Mouse (Mus musculus) hindbrain, postnatal 0 days (tissue): ENCODE data around the gene Fyb. TPM values are rescaled to one million over a fixed set of nuclear protein-coding genes. Genes with fewer than 3 reads are reported as not detected.
"Not testable (repeated sequence)": the region's sequence is repeated elsewhere in the genome, so short reads cannot be mapped to it uniquely, and the experiment has no call there.

Experiments
- ATAC-seq: fragments of 200-750 bp; cut with Nextera tagmentation; 2 replicates; pipeline ENCODE4 v1.8.0; 2017; ENCODE audit warnings: mild to moderate bottlenecking, moderate TSS enrichment, moderate library complexity
- DNase-seq: peaks from one replicate; pipeline ENCODE4 v3.0.0-alpha.2; 2015; ENCODE audit warnings: low spot score
- H3K27ac ChIP-seq: fragments of 300-500 bp; sonication (generic); 2 replicates; pipeline ENCODE4 v1.5.1; 2014; ENCODE audit warnings: mild to moderate bottlenecking
- H3K27me3 ChIP-seq: fragments of 300-500 bp; sonication (generic); 2 replicates; pipeline ENCODE4 v1.6.1; 2014; ENCODE audit warnings: low read length, mixed read lengths; ENCODE audit not compliant: insufficient read depth
- H3K36me3 ChIP-seq: fragments of 300-500 bp; sonication (generic); 2 replicates; pipeline ENCODE4 v1.6.1; 2014; ENCODE audit warnings: low read length, mixed read lengths; ENCODE audit not compliant: insufficient read depth
- H3K4me1 ChIP-seq: fragments of 300-500 bp; sonication (generic); 2 replicates; pipeline ENCODE4 v1.6.1; 2014; ENCODE audit warnings: antibody characterized with exemption, low read length, mixed read lengths; ENCODE audit not compliant: insufficient read depth
- H3K4me2 ChIP-seq: fragments of 300-500 bp; sonication (generic); 2 replicates; pipeline ENCODE4 v1.6.1; 2014; ENCODE audit warnings: low read depth, mild to moderate bottlenecking, low read length, moderate library complexity, mixed read lengths
- H3K4me3 ChIP-seq: fragments of 300-500 bp; sonication (generic); 2 replicates; pipeline ENCODE4 v1.5.1; 2014; ENCODE audit warnings: low read length
- H3K9ac ChIP-seq: fragments of 300-500 bp; sonication (generic); replicated peaks from 2 replicates; pipeline ENCODE4 v1.6.1; 2014; ENCODE audit warnings: mild to moderate bottlenecking, low read length, moderate library complexity, mixed read lengths
- H3K9me3 ChIP-seq: fragments of 300-500 bp; sonication (generic); 2 replicates; pipeline ENCODE4 v1.6.1; 2016; ENCODE audit warnings: low read length, mixed read lengths
- CTCF ChIP-seq: IDR thresholded peaks from 2 replicates; pipeline ENCODE4 v1.5.1; 2016; ENCODE audit warnings: antibody characterized with exemption, control low read depth, low read depth
- WGBS: fragments of 180-500 bp; shearing (Covaris S2); extraction: QIAGEN DNeasy Blood & Tissue Kit; methylation state at CpG from one replicate; pipeline ENCODE4 v1.1.7; 2014; 5-methylcytosine and 5-hydroxymethylcytosine counted together
- polyA plus RNA-seq: library from polyadenylated mRNA; unstranded; fragments of >200 nt; fragmentation: Nextera tagmentation; extraction: Ambion mirVana; gene quantifications from 2 replicates; pipeline ENCODE4 v1.2.1, GENCODE M21; 2015
- total RNA-seq: library from RNA; depleted of rRNA; stranded (reverse); fragments of >200 nt; gene quantifications from 2 replicates; pipeline ENCODE4 v1.2.3, GENCODE M21; 2014

Fyb gene
- total and polyA plus RNA-seq, 2 experiments from 2014 or later, result 0.73 to 3.7 TPM

DNA sequence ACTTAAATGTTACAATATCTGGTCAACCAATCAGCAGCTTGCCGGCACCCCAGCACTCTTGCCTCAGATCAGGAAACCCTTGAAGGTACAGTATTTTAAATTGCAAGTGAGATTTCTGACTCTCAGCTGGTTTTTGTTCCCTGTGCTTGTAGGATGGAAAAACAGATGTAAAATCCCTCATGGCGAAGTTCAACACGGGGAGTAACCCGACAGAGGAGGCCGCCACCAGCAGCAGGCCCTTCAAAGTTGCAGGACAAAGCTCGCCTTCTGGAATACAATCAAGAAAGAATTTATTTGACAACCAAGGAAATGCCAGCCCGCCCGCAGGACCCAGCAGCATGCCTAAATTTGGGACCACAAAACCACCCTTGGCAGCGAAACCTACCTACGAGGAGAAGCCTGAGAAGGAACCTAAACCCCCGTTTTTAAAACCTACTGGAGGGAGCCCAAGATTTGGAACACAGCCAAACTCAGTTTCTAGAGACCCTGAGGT is 57.2 kb downstream of the Fyb start:
- H3K36me3 ChIP-seq, result no peaks in the 10 kb centered on the region
- H3K27ac ChIP-seq, result no peak overlapping the region
- no peak for ATAC-seq
- H3K9ac ChIP-seq, result no peak overlapping the region
- TF ChIP-seq CTCF, result no peak
- DNase-seq, result no peak
- no peaks in the 10 kb centered on the region for H3K27me3 ChIP-seq
- no peaks in the 10 kb centered on the region for H3K4me1 ChIP-seq
- H3K4me2 ChIP-seq, result no peak overlapping the region
- WGBS, result 86% methylated on average over 11 of the region's 11 CpGs
- H3K9me3 ChIP-seq, result no peaks in the 10 kb centered on the region
- H3K4me3 ChIP-seq, result no peak overlapping the region

DNA sequence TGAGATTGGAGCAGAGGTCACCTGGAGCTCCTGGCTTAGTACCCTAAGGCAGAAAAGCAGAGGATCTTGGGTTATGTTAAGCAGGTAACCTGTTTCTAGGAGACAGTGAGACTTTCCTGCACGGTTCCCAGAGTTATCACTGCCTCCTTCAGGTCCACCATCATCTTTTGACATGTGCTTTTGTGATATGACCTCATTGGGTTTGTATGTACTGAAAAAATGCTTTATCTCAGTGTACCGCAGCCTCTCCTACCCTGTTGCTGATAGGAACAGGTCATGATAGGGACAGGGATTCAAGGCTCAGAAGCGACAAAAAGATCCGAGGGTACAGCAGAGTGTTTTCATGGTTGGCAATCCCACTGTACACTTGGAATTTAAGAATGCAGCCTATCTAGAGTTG is 62.0 kb downstream of the Fyb start:
- WGBS, result 88% methylated on average over 4 of the region's 4 CpGs
- TF ChIP-seq CTCF, result no peak
- Histone ChIP-seq H3K4me2 (no peak overlapping the region), H3K27ac (no peak overlapping the region), H3K9ac (no peak overlapping the region), H3K4me3 (no peak overlapping the region), H3K4me1 (no peaks in the 10 kb centered on the region), H3K27me3 (no peaks in the 10 kb centered on the region), H3K9me3 (no peaks in the 10 kb centered on the region), H3K36me3 (no peaks in the 10 kb centered on the region)
- no peak for DNase-seq
- ATAC-seq, result no peak

DNA sequence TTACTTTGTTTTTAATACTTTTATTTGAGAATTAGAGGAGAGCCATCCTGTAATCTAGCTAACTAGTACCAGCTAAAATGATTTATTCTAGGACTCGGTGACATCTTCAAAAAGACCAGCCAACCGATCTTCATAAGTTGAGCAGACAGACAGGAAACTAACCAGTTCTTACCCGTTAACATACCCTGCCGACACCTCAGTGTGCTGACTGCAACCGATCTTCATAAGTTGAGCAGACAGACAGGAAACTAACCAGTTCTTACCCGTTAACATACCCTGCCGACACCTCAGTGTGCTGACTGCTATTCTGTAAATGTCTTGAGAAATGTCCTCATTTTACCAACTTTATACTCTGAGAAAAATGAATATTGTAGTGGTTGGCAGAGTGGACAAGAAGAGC is 63.7 kb downstream of the Fyb start:
- ATAC-seq, H3K27me3 ChIP-seq, H3K9me3 ChIP-seq, H3K4me1 ChIP-seq, H3K27ac ChIP-seq, H3K4me3 ChIP-seq, H3K36me3 ChIP-seq, H3K4me2 ChIP-seq, H3K9ac ChIP-seq, DNase-seq: not testable (repeated sequence)
- 95% methylated on average over 7 of the region's 7 CpGs for WGBS

DNA sequence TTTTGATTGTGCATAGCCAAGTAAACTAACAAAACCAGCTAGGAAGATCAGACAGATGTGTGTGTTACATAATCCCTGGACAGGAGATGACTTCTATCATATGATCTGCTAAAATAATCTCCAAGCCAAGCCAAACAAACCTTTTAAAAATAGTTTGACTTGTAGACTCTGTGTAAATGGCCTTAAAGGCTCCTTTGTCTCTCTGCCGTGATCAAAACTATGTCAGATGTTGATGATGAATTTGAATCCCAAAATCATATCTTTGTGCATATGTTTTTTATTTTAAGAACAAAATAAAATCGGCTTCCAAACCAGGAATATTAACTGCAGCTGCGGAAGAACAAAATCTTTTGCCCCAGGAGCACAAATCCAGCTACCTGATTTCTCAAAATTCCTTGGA is 64.9 kb downstream of the Fyb start:
- H3K36me3 ChIP-seq, result no peaks in the 10 kb centered on the region
- no peak for TF ChIP-seq CTCF
- H3K4me1 ChIP-seq, result no peaks in the 10 kb centered on the region
- no peak for DNase-seq
- no peaks in the 10 kb centered on the region for H3K27me3 ChIP-seq
- no peak overlapping the region for H3K4me2 ChIP-seq
- no peak overlapping the region for H3K9ac ChIP-seq
- no peak for ATAC-seq
- no peaks in the 10 kb centered on the region for H3K9me3 ChIP-seq
- no peak overlapping the region for H3K27ac ChIP-seq
- H3K4me3 ChIP-seq, result no peak overlapping the region
- WGBS, result 89% methylated on average over 3 of the region's 3 CpGs

DNA sequence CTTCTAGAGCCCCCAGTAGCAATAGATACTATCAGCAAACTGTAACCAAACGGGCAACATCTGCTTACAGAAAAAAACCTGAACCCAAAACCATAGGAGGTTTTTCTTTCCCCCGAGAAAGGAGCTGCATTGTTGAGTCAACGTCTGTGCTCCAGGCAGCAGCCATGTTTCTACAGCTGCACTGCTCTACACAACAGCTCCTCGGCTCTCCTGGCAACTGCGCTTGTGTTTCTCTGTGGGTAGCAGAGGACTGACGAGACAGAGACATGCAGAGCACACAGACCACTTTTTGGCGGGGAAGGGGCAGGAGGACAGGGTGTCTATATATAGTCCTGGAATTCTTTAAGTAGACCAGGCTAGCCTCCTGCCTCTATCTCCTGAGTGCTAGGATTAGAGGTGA is 65.5 kb downstream of the Fyb start:
- Histone ChIP-seq H3K4me3 (no peak overlapping the region), H3K4me2 (no peak overlapping the region), H3K9me3 (no peaks in the 10 kb centered on the region), H3K4me1 (no peaks in the 10 kb centered on the region), H3K27ac (no peak overlapping the region), H3K9ac (no peak overlapping the region), H3K36me3 (no peaks in the 10 kb centered on the region), H3K27me3 (no peaks in the 10 kb centered on the region)
- DNase-seq (no peak), ATAC-seq (no peak)
- TF ChIP-seq CTCF, result no peak
- WGBS, result 55% methylated on average over 7 of the region's 7 CpGs

DNA sequence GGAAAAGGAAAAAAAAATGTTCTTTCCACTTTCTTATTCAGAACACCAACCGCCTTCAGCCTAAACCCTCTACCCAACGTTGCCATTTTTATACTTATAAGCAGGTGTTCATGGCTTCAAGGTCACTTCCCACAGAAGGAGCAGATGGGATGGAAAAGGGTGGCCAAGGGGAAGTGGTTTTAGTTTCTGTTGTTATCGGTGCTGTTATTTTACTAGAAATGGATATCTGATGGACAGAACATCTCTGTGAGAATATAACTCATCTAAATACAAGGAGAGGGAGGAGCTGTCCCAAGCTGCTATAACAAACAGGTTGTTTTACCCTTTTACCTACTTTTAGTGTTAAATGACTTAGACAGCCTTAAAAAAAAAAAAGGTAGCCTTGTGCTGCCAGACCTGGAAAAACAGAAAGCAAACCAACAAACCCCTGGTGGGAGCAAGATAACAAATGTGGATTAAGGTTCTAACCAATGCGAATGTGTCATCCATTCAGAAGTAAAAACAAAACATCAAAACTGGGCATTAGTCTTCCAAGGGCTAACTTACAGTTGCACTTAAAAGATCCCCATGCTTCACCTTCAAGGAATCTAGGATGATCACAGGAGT is 68.3 kb downstream of the Fyb start:
- Histone ChIP-seq H3K27ac (no peak overlapping the region), H3K4me1 (no peaks in the 10 kb centered on the region), H3K27me3 (no peaks in the 10 kb centered on the region), H3K9ac (no peak overlapping the region), H3K9me3 (no peaks in the 10 kb centered on the region), H3K36me3 (no peaks in the 10 kb centered on the region), H3K4me2 (no peak overlapping the region), H3K4me3 (no peak overlapping the region)
- DNase-seq (no peak), ATAC-seq (no peak)
- no peak for TF ChIP-seq CTCF
- 90% methylated on average over 4 of the region's 4 CpGs for WGBS

DNA sequence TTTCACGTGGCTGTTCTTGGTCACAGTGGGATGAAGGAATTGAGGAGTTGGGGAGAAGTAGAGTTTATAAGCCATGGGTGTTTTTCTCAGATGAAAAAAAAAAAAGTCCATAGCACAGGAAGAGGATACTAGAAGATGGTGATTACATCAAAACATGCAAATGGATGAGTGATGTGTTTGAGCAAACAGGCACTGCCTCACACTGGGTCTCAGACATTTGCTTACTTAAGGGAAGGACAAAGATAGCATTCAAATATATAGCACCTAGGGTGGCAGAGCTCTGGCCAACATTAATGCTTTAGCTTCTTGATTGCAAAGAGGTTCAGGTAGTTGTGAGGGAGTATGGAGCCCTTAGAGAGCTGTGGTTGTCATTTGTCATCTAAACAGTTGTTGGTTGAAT is 68.9 kb downstream of the Fyb start:
- TF ChIP-seq CTCF, result no peak
- ATAC-seq (no peak), DNase-seq (no peak)
- Histone ChIP-seq H3K27me3 (no peaks in the 10 kb centered on the region), H3K36me3 (no peaks in the 10 kb centered on the region), H3K27ac (no peak overlapping the region), H3K9ac (no peak overlapping the region), H3K4me1 (no peaks in the 10 kb centered on the region), H3K9me3 (no peaks in the 10 kb centered on the region), H3K4me2 (no peak overlapping the region), H3K4me3 (no peak overlapping the region)
- 47% methylated on average over 1 of the region's 1 CpGs for WGBS
